Mouse (Mus musculus) heart, adult 2 months (tissue): ENCODE measurements around the gene Adad2.

ENCODE experiments used
- CTCF ChIP-seq: fragments of 200-600 bp; IDR thresholded peaks from 2 replicates; pipeline ENCODE4 v1.8.1; 2022; ENCODE audit warnings: antibody characterized with exemption, mild to moderate bottlenecking, moderate library complexity
- EP300 ChIP-seq: fragments of 200-500 bp; IDR thresholded peaks from 2 replicates; pipeline ENCODE4 v1.6.1; 2011; ENCODE audit warnings: low read depth, low read length, control low read depth; ENCODE audit not compliant: insufficient read depth
- POLR2A ChIP-seq: fragments of 200-500 bp; IDR thresholded peaks from 2 replicates; pipeline ENCODE4 v1.6.1; 2011; ENCODE audit warnings: mild to moderate bottlenecking, low read depth, low read length, control low read depth; ENCODE audit not compliant: insufficient read depth

DNA sequence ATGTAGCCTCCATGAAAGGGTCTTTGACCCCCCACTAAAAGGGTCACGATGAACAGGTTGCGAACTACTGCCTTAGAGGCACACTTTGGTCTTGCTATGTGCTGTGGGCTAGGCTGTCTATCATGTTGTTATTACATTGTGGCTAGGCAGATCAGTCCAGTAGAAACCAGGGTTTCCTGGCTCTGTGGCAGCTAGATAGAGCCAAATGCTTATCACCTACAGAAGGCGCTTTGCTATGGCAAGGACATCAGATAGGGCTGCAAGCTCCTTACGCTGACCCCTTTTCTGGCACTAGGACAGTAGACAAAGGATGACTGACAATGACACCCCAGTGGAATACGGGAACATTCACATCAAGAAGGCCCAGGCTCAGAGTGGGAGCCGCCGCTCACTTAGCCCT is 14.7 kb downstream of the Adad2 start:
- no peak for TF ChIP-seq CTCF
- TF ChIP-seq POLR2A: no peak
- TF ChIP-seq EP300: no peak
